Mouse (Mus musculus) monocyte, adult 2 months (primary cell): ENCODE data around the gene Dok1.
A peak's percentile ranks its signal among the peaks of the same experiment; 100 is the strongest.

Experiments
- DNase-seq, 2 experiments: peaks; one replicate each; pipeline ENCODE4 v3.0.0; 2022; ENCODE audit warnings: low spot score in 2 of 2, low read depth in 1 of 2

Dok1 gene

DNA sequence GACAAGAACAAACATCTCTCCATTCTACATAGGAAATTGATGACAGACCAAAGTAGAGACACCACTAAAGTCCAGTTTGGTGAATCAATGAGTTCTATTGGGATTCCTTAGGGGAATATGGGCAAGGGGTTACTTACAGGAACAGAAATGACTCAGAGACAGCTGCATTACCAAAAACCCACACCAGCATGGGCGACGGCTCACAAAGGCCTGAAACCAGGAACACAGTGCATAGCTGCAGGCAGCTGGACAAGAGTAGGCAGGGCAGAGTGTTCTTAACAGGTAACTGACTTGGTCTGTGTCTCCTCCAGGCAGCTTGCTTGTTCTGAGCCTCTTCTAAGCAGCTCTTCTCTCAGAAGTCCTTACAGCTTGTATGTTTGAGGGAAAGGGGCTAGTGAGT is 17.5 kb downstream of the Dok1 start:
- no peak for DNase-seq

DNA sequence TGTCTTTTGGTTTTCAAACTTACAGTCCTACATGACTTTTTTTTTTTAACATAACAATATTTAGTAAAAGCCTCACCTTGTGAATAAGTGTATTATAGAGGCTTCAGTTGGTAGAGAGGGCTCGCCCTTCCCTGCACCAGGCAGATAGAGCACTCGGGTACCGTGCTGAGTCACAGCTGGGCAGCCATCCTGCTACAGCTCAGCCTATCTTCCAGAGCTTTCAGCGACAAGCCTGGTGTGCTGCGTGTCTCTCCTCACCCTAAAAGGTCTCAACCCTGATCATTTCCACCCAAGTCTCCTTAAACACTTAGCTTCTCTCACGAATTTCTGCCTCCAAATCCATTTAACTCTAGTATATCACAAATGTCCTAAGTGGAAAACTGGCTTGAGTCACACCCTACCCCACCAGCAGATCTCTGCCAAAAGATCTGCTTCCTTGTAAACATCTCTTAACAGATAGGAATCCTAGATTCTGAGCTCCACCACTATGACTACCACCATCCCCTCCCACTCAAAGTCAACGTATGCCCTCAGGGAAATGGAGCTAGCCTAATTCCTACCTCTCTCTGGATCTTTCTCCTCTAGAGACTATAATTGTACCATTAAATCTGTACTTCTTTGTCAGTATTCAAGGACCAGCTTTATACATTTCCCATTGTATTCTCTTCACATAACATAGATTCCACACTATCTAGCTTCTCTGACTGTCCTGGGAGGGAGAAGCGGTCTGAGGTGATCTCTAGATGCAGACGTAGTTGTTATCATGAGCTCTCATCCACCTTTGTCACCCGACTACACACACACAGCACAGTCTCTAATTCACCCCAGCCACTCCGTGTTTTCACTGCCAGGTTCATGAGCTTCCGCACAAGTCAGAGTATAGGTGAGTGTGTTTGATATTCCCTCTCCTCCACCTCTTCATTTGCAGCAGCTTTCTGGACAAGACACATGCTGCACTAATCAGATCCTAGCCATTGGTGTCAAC is 18.5 kb downstream of the Dok1 start:
- no peak for DNase-seq

DNA sequence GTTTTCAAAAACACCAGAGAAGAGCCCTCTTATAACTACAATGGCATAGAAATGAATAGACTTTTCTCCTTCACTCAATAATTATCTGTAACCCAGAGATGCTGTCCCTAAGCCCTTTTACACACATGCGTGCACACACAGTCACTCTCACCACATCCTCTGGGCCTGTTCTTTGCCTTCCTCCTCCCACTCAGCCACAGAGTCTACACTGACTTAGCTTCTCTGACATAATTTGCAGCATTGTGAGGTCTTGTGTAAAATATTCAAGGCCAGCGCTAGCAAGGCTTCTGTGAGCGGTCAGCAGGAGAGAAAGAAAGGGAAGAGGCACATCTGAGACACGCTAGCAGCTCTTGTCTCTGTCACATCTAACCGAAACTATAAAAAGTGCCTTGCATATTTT is 19.8 kb downstream of the Dok1 start:
- no peak for DNase-seq

DNA sequence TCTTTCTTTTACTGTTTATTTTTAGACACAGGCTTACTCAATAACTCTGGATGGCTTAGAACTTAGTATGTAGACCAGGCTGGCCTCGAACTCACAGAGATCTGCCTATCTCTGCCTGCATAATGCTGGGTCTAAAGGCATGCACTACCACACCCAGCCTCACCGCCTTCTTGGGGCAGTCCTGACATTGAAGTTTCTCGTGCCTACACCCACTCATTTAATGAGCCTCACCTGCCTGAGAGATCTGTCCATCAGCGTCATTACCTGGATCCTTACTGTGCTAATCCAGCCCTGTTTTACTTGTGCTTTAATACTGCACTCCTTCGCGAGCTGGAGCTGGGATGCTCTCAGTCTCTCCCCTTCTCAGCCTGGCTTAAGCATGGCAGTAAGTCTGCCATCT is 21.5 kb downstream of the Dok1 start:
- no peak for DNase-seq

DNA sequence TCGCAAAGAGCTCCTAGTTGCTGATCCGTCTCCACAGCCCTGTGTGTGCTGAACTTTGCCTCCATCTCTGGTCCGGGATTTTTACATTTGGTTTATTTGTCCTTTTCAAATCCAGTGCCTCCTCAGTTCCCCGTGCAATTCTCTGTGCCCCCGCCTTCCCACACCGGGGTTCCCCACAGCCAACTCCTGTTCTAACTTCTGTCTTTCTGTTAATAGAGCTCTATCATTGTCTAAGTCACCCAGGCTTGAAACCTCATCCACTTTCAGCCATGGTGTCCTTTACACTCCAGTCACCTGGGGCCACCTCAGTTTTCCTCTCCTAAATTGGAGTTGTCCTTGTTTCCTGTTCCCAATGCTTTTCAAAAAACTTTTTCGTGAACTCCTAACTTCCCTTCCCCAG is 22.0 kb downstream of the Dok1 start:
- DNase-seq: no peak

DNA sequence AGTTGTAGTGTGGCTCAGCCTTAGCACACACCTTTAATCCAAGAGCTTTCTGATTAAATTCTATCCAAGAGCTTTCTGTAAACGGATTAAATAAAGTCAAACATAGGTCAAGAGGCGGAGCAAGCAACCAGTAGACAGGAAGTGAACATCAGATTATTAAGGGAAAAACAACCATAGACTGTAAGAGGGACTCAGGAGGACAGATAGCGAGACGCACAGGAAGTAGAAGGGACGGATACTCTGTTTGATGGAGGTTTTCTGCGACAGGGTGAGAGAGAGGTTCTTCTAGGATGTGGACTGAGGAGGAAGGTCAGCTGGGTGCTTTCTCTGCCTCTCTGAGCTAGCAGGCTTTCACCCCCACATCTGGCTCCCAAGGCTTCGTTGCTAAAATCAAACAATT is 23.3 kb downstream of the Dok1 start:
- DNase-seq: no peak

DNA sequence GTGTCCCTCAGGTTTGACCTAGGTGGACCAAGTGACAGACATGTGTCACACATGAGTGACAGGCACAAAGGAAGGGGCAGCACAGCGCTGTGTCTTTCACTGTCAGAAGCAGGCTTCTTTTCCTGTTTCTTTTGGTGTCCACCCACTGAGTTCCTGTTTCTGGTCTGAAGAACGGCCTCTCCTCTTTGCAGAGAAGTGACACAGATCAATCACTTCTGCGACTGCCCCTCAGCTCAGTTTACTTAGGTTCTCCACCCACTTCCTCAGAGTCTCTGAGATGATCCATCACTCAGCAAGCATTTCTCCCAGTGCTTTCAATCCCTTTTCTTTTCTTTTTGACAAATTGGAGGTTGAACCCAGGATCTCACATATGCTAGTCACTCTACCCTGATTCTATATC is 24.6 kb downstream of the Dok1 start:
- DNase-seq: no peak

DNA sequence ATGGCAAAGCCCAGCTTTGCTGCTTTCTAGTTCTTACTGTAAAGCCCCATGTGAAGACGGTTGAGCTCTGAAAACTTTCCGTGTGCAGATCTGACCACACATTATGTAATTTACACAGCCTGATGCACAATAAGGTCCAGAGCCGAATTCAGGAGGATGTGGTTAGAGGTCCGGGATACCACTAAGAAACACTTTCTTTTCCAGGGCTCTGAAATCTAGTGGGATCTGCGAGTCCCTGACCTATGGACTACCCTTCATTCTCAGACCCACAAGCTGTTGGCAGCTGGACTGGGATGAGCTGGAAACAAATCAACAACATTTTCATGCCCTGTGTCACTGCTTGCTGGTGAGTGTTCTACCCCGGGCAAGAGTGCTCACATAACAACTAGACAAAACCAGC is 27.2 kb downstream of the Dok1 start:
- no peak for DNase-seq

DNA sequence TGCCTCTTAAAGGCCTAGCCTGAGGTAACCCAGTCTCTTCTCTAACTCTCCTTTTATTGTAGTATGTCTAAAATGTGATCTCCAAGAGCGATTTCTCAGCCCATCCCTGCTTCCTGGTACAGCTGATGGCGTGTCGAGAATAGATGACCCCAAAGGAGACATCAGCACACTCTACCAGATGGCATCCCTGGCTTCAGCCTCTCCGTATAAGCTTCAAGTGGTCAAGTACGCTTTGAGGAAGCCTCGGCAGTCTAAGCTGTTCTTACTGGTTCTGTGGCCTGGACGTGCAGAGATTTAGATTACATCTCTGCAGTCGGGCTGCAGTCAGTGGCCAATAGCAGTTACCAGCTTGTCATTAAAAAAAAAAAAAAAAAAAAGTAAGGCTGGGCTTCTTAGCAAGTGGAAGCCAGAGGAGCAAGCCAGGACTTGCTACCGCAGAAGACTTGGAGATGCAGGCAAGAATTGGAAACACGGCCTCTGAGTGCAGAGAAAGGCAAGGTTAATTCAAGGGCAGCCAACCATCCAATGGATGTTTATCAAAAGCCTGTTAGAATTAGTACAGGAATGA is 27.7 kb downstream of the Dok1 start:
- no peak for DNase-seq

DNA sequence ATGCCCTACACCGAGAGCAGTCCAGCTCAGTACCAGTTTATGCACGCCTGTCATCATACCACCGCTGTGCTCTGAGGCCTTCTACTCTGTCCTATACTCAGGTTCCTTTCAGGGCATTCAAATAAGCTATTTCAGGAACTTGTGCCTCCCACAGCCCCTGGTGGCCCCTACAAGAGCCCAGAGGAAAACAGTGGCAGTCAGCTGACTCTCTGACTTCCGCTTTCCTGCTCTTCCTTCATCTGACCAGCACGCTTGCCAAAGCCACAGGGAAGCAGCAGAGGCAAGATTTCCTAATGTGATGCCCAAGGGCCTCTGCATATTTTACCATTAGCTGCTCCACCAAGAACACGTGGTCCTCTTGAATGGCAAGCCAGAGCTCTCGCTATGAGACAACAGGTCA is 28.4 kb downstream of the Dok1 start:
- peak; percentile 76 to 79 for DNase-seq

DNA sequence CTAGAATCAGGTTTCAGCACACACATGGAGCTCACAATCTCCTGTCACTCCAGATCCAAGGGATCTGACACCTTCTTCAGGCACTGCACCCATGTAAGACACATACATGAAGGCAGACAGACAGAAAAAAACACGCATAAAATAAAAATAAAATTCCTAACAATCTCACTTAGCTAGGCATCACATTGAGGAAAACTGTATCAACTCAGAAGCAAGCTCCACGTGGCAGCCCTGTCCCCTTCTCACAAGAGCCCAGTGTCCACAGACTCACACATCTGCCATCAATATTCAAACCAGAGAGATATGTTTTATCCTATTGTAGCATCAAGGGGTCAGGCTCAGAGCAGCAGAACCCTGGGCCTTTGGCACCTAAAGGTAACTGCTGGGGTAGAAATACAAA is 29.0 kb downstream of the Dok1 start:
- no peak for DNase-seq

DNA sequence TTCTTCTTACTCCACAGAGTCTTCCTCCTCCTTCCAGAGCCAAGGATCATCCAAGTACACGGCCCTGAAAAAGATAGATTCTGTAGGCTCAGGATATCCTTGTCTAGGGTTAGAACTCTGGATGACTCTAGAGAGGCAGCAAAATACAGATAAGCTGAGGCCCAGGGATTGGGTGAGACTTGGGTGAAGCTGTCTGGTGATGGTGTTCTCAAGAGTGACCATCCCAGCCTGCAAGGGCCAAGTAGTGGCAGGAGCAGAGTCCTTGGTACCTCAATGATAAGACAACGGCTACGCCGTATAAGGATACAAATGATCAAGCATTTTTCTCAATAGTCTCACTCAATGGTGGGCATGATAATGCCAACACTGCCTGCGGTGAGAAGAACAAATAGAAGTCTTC is 29.4 kb downstream of the Dok1 start:
- no peak for DNase-seq

DNA sequence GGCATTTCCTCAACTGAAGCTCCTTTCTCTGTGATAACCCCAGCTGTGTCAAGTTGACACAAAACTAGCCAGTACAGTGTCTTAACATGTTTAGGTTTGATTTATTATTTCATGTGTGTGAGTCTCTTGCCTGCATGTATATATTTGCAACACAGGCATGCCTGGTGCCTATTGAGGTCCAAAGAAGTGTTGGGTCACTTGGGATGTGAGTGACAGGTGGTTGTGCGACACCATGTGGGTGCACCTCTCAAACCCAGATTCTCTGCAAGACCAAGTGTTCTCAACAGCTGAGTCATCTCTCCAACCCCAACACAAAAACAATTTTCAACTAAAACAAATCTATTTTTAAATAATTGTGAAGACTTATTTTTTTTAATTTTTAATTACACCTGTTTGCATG is 30.2 kb downstream of the Dok1 start:
- no peak for DNase-seq

DNA sequence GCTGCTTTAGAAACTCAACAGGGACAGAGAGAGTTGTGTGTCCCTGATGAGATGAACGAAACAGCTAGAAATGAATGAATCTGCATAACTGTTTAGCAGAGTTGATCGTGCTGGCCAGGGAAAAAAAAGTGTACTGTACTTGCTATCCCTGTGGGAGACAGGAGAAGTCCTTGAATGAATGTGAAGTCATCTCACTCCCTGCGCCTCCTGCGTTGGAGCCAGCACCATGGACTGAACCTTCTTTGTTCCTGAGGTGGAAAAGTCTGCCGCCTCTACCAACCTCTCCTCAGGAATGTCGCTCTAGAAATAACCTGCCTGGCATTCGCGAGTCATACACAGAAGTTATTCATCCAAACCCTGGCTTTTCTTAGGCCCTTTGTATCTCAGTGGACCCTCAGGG is 33.3 kb downstream of the Dok1 start:
- DNase-seq: no peak

DNA sequence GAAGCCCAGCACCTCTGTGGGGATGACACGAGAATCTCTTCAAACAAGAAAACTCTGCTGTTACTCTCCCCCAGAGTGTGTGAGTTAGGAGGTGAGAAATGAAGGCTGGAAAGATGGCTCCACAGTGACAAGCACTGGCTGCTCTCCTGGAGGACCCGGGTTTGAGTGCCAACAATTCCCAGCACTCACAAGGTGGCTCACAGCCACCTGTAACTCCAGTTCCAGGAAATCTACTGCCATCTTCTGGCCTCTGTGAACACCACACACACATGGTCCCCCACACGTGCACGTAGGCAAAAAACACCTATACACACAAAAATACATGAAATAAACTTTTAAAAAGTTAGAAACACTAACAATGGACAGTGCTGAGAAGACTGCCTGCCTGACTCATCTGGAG is 34.9 kb downstream of the Dok1 start:
- DNase-seq: no peak

DNA sequence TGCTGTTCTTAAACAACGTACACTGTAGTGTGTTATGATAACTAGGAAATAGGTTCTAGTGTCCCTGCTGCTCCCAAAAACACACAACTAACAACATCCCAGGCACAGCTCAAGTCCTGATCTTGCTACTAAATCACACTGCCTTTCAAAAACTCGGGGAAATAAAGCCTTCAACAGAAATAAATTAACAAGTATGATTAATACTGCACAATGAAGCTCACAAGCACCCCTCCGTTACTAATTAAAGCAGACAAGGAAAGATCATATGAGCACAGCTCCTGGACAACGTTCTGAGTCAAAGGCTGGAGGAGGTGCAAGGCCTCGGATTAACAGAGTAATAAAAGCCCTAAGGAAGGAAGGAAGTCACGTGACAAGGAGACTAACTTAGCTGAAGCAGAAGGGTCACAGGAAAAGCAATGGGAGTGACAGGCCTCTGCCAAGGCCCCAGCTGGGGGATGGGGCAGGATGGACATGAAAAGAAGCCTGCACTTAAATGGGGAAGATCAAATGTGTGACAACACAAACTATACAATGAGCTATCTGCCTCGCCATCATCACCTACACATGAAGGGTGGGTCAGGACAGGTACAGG is 35.7 kb downstream of the Dok1 start:
- DNase-seq: no peak

DNA sequence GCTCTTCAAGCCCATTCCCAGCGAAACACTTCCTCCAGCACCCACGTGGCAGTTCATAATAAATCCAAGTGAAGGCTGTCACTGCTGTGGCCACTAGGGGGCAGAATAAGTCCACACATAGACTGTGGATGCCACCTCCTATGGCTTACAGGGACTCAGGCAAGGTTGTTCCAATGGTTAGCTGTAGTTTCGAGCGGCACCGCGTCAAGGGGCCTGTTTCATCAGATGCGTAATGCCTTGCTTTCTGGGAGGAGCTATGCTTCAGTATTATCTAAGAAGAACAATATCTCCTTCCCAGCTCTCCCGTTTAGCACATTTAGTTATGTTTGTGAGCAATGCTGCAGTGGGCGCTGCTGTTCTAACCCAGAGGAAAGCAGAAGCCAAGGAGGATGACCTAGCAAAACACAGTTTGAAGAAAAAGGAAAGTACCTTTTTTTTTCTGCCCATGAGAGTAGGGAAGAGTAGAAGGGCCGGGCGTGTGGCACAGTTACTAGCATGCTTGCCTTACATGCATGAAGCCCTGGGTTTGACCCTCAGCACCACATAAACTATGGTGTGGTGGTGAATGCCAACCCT is 36.4 kb downstream of the Dok1 start:
- DNase-seq: peak; percentile 89

DNA sequence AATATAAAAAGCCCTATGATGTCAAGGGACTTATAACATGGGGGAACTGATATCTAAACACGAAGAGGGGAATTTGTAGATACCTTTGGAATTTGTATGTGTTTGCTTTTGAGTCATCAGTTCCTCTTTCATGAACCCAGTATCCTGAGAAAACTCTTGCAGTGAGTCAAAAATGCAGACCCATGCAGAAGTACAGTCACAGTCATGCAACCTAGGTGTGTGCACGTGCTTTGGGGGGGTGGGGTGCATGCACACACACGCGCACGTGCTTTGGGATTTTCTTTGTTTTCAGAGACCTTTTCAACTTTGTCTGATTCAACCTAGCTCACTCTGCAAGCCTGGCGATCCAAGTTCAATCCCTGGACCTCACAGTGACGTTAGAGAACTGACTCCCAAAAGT is 38.9 kb downstream of the Dok1 start:
- no peak for DNase-seq

DNA sequence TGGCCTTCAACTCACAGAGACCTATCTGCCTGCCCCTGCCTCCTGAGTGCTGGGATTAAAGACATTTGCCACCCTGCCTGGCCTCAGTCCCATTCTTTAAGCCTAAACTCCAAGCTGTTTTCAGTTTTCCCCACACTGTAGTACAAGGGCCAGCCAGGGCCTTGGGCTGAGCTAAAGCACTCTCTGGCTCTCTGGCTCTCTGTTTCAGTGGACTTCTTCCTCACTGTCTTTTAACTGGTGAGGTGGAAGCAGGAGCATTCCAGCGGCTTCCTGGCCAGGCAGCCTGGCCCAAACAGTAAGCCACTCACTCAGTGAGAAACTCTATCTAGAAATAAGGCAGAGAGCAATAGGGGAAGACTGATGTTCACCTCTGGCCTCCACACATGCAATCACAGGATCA is 39.6 kb downstream of the Dok1 start:
- no peak for DNase-seq

DNA sequence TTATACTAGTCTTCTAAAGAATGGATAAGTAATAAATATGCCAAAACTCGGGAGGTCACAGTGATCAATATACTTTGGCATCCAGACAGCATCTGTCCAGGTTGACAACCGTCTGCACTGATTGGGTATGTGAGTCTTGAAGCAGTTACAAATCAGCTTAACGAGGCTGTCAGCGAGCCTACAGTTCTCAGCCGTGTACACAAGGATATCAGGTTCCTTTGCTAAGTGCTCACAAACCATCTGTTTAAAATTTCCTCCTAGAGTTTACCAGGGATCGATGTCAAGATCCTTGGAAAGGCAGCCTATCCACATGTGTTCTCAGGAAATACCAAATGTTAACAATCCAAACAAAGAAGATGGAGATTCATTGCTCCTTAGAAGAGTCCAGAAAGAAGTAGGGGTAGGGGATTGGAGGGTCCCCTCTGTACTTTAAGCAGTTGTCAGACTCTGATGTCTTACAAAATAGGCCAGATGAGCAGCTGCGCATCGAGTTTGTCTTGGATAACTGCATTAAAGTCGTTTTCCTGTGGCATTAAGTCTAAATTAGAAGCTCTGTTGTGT is 45.8 kb downstream of the Dok1 start:
- no peak for DNase-seq
